13 mouse cellular contexts compared by ENCODE assay signal in genomic region chr17:7292012-7292684, GRCm38 (mm10). TPM values are rescaled to one million over a fixed set of nuclear protein-coding genes. Genes with fewer than 3 reads are reported as not detected.
DNase-seq lines count a peak whose midpoint lies in the region; ATAC-seq lines count a peak whose summit lies in the region.
"Had no signal": no experiment of that assay in that cellular context is flagged by ENCODE, and none has a peak within 500 bp of the region (broad histone marks: within the 10 kb centered on the region; RNA-seq: fewer than 3 reads in every experiment).

No protein-coding gene starts in this region.

- no peak overlapping the region for H3K4me3 ChIP-seq in midbrain, embryonic 13.5 days (replicated peaks)
- H3K4me3 ChIP-seq in midbrain, embryonic 11.5 days (ENCODE audit: low read depth, low read length), result no peak overlapping the region
- H3K4me3 ChIP-seq in hindbrain, embryonic 11.5 days (ENCODE audit: low read depth, low read length), result no peak overlapping the region
- H3K4me3 ChIP-seq: lung, embryonic 15.5 days had no signal

- H3K9me3 ChIP-seq in midbrain, embryonic 13.5 days, result no peaks in the 10 kb centered on the region
- H3K9me3 ChIP-seq in midbrain, embryonic 11.5 days (ENCODE audit: control insufficient read depth, low read length), result no peaks in the 10 kb centered on the region
- no peaks in the 10 kb centered on the region for H3K9me3 ChIP-seq in hindbrain, embryonic 11.5 days (ENCODE audit: control insufficient read depth, low read length)
- H3K9me3 ChIP-seq: lung, embryonic 15.5 days had no signal

- no peak overlapping the region for H3K9ac ChIP-seq in midbrain, embryonic 13.5 days (replicated peaks)
- no peak overlapping the region for H3K9ac ChIP-seq in midbrain, embryonic 11.5 days (ENCODE audit: low read length)
- H3K9ac ChIP-seq in hindbrain, embryonic 11.5 days (ENCODE audit: low read depth, low read length), result no peak overlapping the region
- H3K9ac ChIP-seq: lung, embryonic 15.5 days had no signal

- H3K27me3 ChIP-seq in midbrain, embryonic 13.5 days, result no peaks in the 10 kb centered on the region
- no peaks in the 10 kb centered on the region for H3K27me3 ChIP-seq in midbrain, embryonic 11.5 days (ENCODE audit: control insufficient read depth, insufficient read depth, low read length)
- H3K27me3 ChIP-seq in hindbrain, embryonic 11.5 days (ENCODE audit: control insufficient read depth, insufficient read depth, low read length), result no peaks in the 10 kb centered on the region
- H3K27me3 ChIP-seq: lung, embryonic 15.5 days had no signal

- DNase-seq in cerebellum, adult 11 months, result peak; percentile 21
- no peak for DNase-seq in cerebellum, adult 8-10 months
- no peak for DNase-seq in midbrain, embryonic 11.5 days (ENCODE audit: low spot score, missing footprints)
- no peak for DNase-seq in hindbrain, embryonic 11.5 days (ENCODE audit: low spot score)
- peak; percentile 39 for DNase-seq in retina, embryonic 14.5 days (ENCODE audit: low spot score)
- DNase-seq in B cell, adult 2 months, result no peak
- no peak for DNase-seq in kidney, postnatal 14 days
- DNase-seq: embryo, embryonic 11 days had no signal

- no peak overlapping the region for H3K4me2 ChIP-seq in midbrain, embryonic 13.5 days (replicated peaks)
- no peak overlapping the region for H3K4me2 ChIP-seq in midbrain, embryonic 11.5 days
- no peak overlapping the region for H3K4me2 ChIP-seq in hindbrain, embryonic 11.5 days (replicated peaks; ENCODE audit: low read depth, low read length)
- H3K4me2 ChIP-seq: heart, embryonic 11.5 days; lung, embryonic 15.5 days had no signal

- ATAC-seq in midbrain, embryonic 13.5 days, result peak; percentile 76; the same call in 1 of the 2 replicates
- no peak for ATAC-seq in midbrain, embryonic 11.5 days (ENCODE audit: low FRiP score)
- peak; percentile 45; the same call in 1 of the 2 replicates for ATAC-seq in hindbrain, embryonic 11.5 days (ENCODE audit: low FRiP score)
- ATAC-seq: inflammation-experienced regulatory T-cells, adult 6 months had no signal

- 65% methylated on average over 11 of the region's 11 CpGs for WGBS in midbrain, embryonic 13.5 days
- 82% methylated on average over 11 of the region's 11 CpGs for WGBS in midbrain, embryonic 11.5 days
- 71% methylated on average over 11 of the region's 11 CpGs for WGBS in hindbrain, embryonic 11.5 days

- H3K4me1 ChIP-seq in midbrain, embryonic 13.5 days (replicated peaks), result peaks cover 10% of the 10 kb centered on the region
- no peaks in the 10 kb centered on the region for H3K4me1 ChIP-seq in midbrain, embryonic 11.5 days (ENCODE audit: control insufficient read depth, insufficient read depth, low read length)
- no peaks in the 10 kb centered on the region for H3K4me1 ChIP-seq in hindbrain, embryonic 11.5 days (replicated peaks; ENCODE audit: control insufficient read depth, insufficient read depth, low read length)
- H3K4me1 ChIP-seq: lung, embryonic 15.5 days had no signal

- peaks cover 35% of the 10 kb centered on the region for H3K36me3 ChIP-seq in midbrain, embryonic 13.5 days
- no peaks in the 10 kb centered on the region for H3K36me3 ChIP-seq in midbrain, embryonic 11.5 days (ENCODE audit: control insufficient read depth, insufficient read depth, low read length)
- H3K36me3 ChIP-seq in hindbrain, embryonic 11.5 days (ENCODE audit: control insufficient read depth, insufficient read depth, low read length), result no peaks in the 10 kb centered on the region
- H3K36me3 ChIP-seq: lung, embryonic 15.5 days had no signal

- H3K27ac ChIP-seq in midbrain, embryonic 13.5 days, result peak overlapping the region; percentile 35; the same call in 1 of the 2 replicates
- H3K27ac ChIP-seq in midbrain, embryonic 11.5 days (ENCODE audit: low read depth, low read length), result no peak overlapping the region
- no peak overlapping the region for H3K27ac ChIP-seq in hindbrain, embryonic 11.5 days (ENCODE audit: low read depth, low read length)
- H3K27ac ChIP-seq: lung, embryonic 15.5 days had no signal

RNA-seq across cellular contexts. Expression of gene Tcp10a, which starts 32.3 kb away (rescaled TPM):
- not detected in 2 replicates for polyA plus RNA-seq in midbrain, embryonic 13.5 days (2015; fragmentation: Nextera tagmentation; extraction: Ambion mirVana)
- not detected in 2 replicates for polyA plus RNA-seq in midbrain, embryonic 11.5 days (2014; fragmentation: Nextera tagmentation; extraction: Ambion mirVana)
- not detected in 2 replicates for polyA plus RNA-seq in hindbrain, embryonic 11.5 days (2014; fragmentation: Nextera tagmentation; extraction: Ambion mirVana)
- polyA plus RNA-seq: inflammation-experienced regulatory T-cells, adult 6 months; urinary bladder, adult 2 months had no signal

Comparison
In these comparisons a context has a peak if more than half of its experiments do, and no peak if none do; other contexts are left out.
1. DNase-seq: peak in cerebellum, adult 11 months (single experiment) and retina, embryonic 14.5 days (single experiment); none in cerebellum, adult 8-10 months (single experiment), midbrain, embryonic 11.5 days (single experiment), hindbrain, embryonic 11.5 days (single experiment), B cell, adult 2 months (0 of 2) and kidney, postnatal 14 days (single experiment).